Mouse (Mus musculus): Measurements from ENCODE around the gene Col17a1. TPM values are rescaled to one million over a fixed set of nuclear protein-coding genes. Genes with fewer than 3 reads are reported as not detected.

Gene Col17a1
- total RNA-seq, 1 experiment from 2014 or later: 0.22 TPM

DNA sequence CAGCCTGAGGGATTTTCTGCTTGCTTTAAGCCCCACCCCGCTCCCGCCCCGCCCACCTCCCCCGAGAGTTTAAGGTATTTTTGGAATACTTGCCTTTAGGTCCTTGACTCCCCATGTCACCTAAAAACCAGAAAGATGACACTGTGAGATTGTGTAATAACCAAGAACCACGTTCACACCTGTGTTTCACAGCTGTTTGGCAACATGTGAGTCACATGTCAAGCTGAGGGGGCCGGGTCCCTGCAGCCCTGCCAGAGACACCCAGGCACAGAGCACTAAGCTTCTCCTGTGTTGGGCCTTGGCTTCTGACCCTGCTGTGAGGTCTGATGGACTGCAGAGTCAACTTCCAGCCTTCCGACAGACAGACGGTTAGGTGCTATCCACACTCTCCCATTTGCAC, 24.3 kb downstream of the Col17a1 start:
- DNase-seq: no peak

- no peak for DNase-seq
These were observed 32.0 kb downstream of the Col17a1 start for GRCm38 (mm10) chr19:47659765-47660408.

DNA sequence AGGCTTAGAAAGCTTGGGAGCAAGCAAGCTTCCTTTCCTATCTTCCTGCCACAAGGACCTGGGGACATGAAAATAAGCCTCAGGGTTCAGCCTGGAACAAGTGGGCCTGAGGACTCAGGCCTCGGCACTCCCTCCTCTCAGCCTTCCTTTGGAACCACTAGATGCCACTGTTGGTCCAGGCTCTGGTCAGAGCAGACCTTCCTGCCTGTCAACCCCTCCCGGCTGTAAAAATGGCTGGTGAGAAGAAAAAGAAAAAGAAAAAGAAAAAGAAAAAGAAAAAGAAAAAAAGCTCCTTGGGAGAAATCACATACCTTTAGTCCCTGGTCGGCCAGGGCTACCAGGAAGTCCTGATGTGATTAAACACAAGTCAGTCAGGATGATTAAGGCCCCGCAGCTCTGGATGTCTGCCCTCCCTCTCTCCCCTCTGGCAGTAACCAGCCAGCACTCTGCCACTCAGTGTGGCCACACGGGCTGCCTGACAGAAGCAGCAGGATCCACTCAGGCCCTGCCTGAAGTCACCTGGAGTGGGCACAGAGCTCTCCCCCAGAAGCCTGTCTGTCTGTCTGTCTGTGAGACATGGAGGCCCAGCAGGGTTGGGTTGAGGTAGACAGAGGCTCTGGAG, 32.9 kb downstream of the Col17a1 start:
- DNase-seq: peak; percentile 82

GRCm38 (mm10) chr19:47654896-47655295, 37.0 kb downstream of the Col17a1 start:
- peak; percentile 62 for DNase-seq

DNA sequence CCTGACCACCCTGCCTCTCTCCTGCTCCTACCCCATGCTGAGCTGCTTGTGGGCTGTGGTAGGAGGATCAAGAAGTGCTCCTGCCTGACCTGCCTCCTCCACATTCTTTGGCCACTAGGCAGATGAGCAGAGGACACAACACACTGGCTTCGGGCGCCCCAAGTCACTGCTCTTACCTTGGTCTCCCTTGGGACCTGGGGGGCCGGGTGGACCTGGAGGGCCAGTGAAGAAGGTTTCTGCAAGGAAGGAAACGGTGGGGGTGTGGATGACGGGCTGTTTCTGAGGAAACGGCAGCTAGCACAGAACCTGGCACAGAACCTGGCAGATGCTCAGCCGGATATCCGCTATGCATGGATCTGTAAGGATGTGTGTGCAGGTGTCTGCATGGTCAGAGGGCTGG, 38.7 kb downstream of the Col17a1 start:
- no peak for DNase-seq

DNA sequence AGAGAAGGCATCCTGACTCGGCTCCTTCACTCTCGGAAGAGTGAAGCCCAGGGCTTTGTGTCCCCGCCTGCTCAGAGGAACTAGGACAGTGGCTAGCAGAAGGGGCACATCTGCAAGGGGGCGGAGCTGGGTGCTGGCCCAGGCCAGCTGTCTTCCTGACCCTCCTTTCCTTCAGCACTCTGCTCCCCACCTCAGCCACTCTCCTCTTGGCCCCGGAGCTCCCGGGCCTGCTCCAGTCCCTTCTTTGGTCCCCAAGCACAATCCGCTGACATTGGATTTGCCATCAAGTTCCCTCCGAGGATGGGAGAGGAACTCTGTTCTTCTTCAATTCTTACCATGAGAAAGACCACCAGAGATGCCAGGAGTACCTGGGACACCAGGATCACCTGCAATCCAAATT, 39.6 kb downstream of the Col17a1 start:
- no peak for DNase-seq

DNA sequence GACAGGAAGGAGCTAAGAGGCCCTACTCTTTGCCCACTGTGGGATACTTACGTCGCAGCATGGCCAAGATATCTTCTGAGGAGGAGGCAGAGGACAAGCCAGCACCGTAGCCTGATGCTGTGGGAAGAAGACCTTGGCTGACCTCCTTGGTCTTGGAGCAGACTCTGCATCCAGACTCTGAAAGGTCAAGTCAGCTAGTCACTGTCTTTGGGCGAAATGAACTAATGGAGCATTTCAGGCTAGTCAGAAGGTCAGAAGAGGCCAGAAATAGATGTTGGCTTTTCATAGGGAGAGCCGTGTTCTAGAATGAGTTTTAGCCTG, 40.8 kb downstream of the Col17a1 start:
- DNase-seq: no peak

GRCm38 (mm10) chr19:47650366-47651159, 41.3 kb downstream of the Col17a1 start:
- no peak for DNase-seq

DNA sequence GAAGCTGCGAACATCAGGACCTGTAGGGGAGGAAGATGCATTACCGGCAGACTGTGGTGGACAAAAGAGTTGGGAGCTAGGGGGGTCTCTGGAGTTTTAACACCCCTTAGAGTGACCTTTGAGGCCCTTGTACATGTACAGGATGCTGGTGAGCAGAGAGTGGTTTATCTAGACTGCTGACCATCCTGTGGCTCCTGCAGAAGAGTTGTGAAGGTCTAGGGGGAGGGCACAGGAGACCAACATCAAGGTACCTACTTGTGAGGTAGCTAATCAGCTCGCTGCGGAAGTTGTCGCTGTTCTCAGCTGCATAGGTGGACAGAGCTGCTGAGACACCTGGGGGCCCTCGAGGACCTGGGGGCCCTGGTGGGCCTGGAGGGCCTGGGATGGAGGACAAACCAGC, 42.8 kb downstream of the Col17a1 start:
- DNase-seq: no peak

- DNase-seq: no peak
These were observed 45.3 kb downstream of the Col17a1 start for GRCm38 (mm10) chr19:47646508-47647120.

GRCm38 (mm10) chr19:47645583-47645982, 46.3 kb downstream of the Col17a1 start:
- DNase-seq: no peak

DNA sequence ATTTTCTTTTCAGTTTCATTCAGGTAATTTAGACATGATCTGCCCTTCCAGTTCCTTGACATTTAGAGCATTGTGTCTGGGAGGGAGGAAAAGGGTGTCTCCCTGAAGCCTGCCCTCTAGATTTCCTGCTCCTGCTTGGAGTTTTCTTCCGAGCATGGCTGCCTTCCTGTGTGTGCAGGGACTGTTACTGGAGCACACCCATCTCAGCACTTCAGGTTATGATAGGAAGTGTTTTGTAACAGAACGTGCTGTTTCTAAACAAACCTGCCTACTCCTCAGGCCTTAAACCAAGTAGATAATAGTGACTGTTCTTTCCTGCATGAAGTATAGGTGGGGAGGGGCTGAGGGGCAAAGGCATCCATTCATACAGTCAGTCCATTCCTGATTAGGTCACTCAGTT, 48.0 kb downstream of the Col17a1 start:
- no peak for DNase-seq

- no peak for DNase-seq
These were observed 56.5 kb downstream of the Col17a1 start for GRCm38 (mm10) chr19:47635380-47635779.

DNA sequence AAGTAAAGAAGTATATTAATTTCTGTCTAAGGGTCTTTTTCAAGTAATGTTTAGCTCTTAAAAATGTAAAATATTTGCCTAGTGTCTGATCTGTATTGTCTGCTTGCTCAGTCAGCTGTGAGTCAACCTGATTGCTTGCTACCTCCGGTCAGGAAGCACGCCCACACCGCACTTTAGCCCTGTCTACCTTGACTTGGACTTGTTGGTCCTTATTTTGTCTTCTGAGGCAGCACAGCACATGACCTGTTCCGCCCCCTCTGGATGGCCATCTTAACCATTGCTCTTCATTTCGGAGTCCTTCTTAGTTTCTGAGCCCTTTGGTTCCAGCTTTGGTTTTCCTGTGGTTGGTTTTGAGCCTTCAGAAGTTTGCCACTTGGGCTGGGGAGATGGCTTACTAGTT, 60.1 kb downstream of the Col17a1 start:
- DNase-seq: no peak

DNA sequence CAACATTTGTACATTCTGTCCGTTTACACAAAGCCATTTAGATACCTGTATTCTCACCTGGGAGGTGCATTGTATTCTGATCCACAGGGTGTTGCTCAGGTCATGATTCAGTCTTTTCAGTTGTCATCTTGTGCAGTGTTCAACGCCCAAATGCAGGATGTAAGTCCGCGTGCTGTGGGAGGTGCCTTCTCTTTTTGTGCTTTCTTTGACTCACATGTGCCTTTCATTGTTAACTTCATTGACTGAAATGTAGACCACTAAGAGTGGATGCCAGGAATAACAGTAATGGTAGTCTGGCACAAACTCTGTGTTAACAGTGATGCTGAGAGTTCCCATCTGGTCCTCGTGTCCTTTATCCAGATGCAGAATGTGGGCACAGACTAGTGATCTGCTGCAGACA, 61.5 kb downstream of the Col17a1 start:
- no peak for DNase-seq

GRCm38 (mm10) chr19:47629068-47629467, 62.8 kb downstream of the Col17a1 start:
- DNase-seq: no peak

GRCm38 (mm10) chr19:47627450-47627849, 64.4 kb downstream of the Col17a1 start:
- no peak for DNase-seq

DNA sequence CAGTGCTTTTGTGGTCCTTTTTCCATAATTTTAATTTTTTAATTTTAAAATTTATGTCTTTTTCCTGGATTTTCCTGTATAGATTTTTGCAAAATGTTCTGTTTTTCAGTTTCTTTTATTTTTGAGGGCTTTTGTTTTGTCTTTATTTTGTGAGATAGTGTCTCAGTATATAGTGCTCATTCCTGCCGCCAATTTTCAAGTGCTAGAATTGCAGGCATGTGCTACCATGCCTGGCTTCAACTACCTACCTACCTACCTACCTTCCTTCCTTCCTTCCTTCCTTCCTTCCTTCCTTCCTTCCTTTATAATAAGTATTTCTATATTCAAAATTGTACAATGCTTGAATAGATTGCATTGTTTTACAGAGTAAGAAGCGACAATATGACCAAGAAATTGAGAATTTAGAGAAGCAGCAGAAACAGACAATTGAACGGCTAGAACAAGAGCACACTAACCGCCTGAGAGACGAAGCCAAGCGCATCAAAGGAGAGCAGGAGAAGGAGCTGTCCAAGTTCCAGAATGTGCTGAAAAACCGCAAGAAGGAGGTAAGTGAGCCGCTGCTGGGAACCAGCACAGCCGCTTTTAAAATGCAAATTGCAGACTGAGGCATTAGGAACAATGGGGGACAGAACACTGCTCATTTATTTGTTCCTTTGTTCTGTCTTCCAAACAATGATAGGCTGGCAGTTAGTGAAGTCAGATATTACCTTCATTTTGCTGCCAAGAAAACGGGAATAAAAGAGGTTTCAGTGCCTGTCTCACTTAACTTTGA, 66.8 kb downstream of the Col17a1 start:
- DNase-seq: no peak

GRCm38 (mm10) chr19:47621478-47621877, 70.4 kb downstream of the Col17a1 start:
- DNase-seq: no peak

DNA sequence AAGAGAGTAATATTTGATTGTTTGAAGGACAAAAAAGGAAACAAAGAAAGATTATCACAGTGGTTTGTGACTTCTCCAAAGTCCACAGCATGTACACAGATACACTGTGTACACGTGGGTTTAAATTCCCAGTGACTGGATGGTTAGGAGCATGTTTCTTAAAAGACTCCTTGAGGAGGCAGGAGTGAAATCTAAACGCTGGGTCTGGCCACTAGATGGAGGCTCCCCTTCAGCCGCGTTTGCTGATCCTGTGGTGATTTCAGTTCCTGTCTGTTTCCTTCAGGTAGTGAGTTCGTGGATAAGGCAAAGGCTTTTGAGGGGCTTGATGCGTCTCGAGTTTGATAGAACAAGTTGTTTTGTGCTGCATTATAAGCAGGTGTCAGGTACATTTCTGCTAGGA, 78.5 kb downstream of the Col17a1 start:
- no peak for DNase-seq

DNA sequence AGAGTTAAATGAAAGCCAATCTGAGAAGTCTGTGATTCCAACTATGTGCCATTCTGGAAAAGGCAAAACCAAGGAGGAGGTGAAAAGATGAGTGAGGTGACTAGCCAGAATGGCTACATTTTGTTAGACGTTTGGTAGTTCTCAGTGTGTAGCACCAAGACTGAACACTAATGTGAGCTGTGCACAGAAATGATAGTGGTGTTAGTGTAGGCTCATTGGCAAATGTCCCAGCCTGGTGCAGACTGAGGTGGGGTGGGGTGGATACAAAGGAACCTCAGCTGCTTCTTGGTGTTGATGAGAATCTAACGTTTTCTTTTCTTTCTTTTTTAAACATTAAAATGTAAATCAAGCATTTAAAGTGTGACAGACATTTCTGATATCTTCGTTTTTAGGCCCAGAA, 83.4 kb downstream of the Col17a1 start:
- no peak for DNase-seq
